Mouse (Mus musculus) heart, adult 10 weeks (tissue): Measurements from ENCODE around the gene Klhdc8b. TPM values are rescaled to one million over a fixed set of nuclear protein-coding genes. Genes with fewer than 3 reads are reported as not detected.

Experiments used
- polyA plus RNA-seq: library from polyadenylated mRNA; stranded (reverse); fragments of 350-450 nt; fragmentation: Illumina TruSeq; extraction: RNeasy Lipid Tissue Mini Kit (QIAGEN cat#74804); gene quantifications from one replicate; pipeline ENCODE4 v1.2.3, GENCODE M21; 2014; ENCODE audit warnings: low read depth, low replicate concordance

Klhdc8b gene
- polyA plus RNA-seq = 18.2 TPM

DNA sequence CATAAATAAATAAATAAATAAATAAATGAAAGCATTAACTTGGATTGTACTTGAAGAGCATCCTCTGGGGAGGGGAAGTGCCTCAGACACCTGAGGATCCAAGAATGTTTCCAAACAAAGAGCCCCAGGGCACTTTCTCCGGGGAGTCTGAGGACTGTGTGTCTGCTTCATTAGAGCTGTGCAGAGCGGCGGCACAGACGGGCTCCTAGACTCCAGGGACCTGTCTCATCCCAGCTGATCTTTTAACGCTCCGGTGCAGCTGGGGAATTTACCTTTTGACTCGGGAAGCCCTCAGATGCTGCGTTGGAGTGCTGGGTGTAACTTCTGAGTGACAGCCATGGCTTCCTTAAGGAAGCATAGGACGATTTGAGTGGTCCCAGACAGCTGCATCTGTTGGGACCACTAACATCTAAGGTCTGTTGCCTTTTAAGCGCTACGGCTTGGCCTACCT, at the start of gene Klhdc8b:
Klhdc8b (minus strand) TSS at position 401 of the 451 bp plus-strand sequence.

GRCm38 (mm10) chr9:108507619-108508434, 46.4 kb upstream of the Klhdc8b start, which contains the start of gene Qars:
Gene Qars, plus strand, starts transcription at chr9:108507706.

DNA sequence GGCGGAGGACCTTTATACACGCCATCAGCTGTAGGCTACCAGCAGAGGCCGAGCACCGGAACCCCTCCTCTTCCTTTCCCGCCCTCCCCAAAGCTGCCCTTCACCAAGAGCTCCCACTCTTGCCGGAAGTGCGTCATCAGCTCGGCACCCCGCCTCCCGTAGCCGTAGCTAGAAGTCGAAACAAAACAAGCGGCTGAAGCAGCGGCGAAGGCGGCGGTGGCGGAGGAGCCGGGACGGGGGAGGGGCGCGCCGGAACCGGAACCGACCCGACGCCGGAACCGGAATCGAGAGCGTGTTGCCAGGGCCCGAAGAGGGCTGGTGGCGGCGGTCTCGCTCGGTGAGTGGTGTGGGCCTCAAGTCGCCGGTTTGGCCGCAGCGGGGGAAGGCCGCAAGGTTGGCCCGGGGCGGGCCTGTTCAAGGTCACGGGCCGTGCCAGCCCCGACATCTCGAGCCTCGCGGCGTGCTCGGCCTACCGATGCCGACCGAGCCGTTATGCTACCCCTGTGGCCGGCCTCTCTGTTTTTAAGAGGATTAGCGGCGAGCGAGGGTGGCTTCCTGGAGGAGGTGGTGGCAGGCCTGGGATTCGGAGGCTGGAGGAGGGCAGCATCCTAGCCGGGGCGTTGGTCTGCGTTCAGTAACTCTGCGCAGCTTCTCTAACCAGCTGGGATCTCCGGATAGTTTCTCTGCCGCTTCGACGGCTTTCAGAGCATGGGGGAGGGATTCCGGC, 29.3 kb upstream of the Klhdc8b start, which contains the start of gene Usp19:
Usp19 (plus strand) TSS at position 44 of the 727 bp plus-strand sequence.

GRCm38 (mm10) chr9:108479721-108480351, 18.5 kb upstream of the Klhdc8b start, which contains the start of gene Lamb2:
Gene Lamb2, plus strand, starts transcription at chr9:108479736.

DNA sequence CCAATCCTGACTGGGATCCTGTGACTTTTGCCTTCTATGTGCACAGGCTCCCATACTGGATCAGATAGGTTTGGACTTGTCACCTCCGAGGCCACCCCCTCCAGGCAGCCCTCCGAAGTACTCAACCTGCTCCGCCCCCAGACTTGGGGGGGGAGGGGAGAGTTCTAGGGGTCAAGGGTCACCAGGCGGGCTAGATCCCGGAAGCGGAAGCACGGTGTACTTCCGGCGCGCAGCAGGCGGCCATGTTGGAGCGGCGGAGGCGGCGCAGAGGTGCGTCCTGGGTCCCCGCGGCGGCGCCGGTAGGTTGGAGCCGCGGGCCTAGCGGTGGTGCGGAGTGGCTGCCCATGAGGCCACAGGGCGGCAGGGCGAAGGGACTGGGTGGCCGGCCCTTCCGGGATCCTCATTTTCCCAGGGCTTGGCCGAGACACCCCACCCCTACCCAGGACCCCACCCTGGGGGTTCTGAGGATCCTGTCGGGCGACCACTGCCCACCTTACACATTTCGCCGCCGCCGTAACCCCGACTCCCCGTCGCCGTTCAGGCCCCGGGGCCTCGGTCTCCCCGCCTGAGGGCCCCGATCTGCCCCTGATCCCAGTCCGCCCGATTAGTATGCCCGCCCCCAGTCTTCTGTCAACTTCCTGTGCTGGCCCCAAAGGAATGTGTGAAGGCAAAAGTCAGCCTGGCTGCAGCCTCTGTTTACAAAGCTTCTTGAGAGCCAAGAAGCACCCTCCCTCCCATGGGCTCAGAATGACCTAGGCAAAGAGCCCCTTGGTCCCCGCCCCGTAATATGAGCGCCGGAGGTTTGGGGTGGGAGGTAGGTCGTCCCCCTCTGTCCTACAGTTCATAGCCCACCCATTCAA, 832 bp downstream of the Klhdc8b start, which contains the start of gene Ccdc71:
Ccdc71 (plus strand) TSS at position 209 of the 860 bp plus-strand sequence.

DNA sequence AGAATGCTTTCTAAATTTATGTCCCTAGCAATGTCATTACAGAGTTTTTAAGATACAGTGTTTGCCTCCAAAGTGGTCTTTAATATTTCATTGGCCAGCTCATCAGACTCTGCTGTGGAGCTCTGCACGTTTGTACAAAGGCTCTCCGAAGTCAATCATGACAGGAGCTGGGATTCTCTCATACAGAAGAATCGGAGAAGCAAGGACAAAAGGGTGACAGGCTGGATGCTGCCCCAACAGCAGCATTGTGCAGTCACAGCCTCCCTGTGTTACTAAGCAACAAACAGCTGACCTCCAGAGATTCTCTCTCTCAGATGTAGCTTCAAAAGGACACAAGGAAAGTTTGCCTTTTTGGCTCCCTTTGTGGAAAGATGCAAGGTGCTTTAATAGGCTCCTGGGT, 25.2 kb downstream of the Klhdc8b start, which contains the start of gene BC048562:
BC048562 (plus strand) TSS at position 301 of the 400 bp plus-strand sequence.

DNA sequence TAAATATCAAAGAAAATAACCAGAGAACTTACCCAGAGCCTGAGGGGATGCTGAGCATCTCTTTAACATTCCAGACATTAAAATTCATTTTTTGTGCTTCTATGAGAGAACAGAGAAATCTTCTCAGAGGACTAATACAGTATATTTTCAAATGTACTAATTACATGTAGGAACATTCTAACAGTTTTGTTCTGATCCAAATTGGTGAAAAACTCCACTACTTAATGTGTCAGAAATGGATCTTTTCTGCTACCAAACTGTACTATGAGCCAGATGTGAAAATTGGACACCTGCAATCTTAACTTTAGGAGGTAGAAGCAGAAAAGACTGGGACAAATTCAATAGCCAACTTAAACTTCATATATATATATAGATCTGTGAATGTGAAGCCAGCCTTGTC, 33.0 kb downstream of the Klhdc8b start, which contains the start of gene Ccdc36:
Ccdc36 (minus strand) TSS at position 101 of the 400 bp plus-strand sequence.

Other genes starting within 250 kb of the Klhdc8b start
- 197 TPM for gene Dag1, start 197.6 kb downstream of the Klhdc8b start, polyA plus RNA-seq
- 25.6 TPM for gene Nicn1, start 171.2 kb downstream of the Klhdc8b start, polyA plus RNA-seq
- gene Amt, start 164.7 kb downstream of the Klhdc8b start, polyA plus RNA-seq = 5.7 TPM
- gene Rhoa, start 155.5 kb downstream of the Klhdc8b start, polyA plus RNA-seq = 213 TPM
- 65.8 TPM for gene Tcta, start 155.4 kb downstream of the Klhdc8b start, polyA plus RNA-seq
- 131 TPM for gene Gpx1, start 122.7 kb downstream of the Klhdc8b start, polyA plus RNA-seq
- 61.1 TPM for gene Usp4, start 113.7 kb downstream of the Klhdc8b start, polyA plus RNA-seq
- 0.86 TPM for gene 1700102P08Rik, start 68.8 kb downstream of the Klhdc8b start, polyA plus RNA-seq
- gene Ccdc36, start 33.1 kb downstream of the Klhdc8b start, polyA plus RNA-seq = not detected
- not detected for gene BC048562, start 25.1 kb downstream of the Klhdc8b start, polyA plus RNA-seq
- 13.9 TPM for gene Ccdc71, start 1.1 kb downstream of the Klhdc8b start, polyA plus RNA-seq
- gene Lamb2, start 18.2 kb upstream of the Klhdc8b start, polyA plus RNA-seq = 225 TPM
- 100 TPM for gene Usp19, start 29.0 kb upstream of the Klhdc8b start, polyA plus RNA-seq
- 78.2 TPM for gene Qars, start 46.1 kb upstream of the Klhdc8b start, polyA plus RNA-seq
- gene Qrich1, start 55.2 kb upstream of the Klhdc8b start, polyA plus RNA-seq = 50.0 TPM
- 66.9 TPM for gene Impdh2, start 98.7 kb upstream of the Klhdc8b start, polyA plus RNA-seq
- gene Ndufaf3, start 105.9 kb upstream of the Klhdc8b start, polyA plus RNA-seq = 41.2 TPM
- 40.3 TPM for gene Dalrd3, start 108.3 kb upstream of the Klhdc8b start, polyA plus RNA-seq
- 15.6 TPM for gene Wdr6, start 117.2 kb upstream of the Klhdc8b start, polyA plus RNA-seq
- gene P4htm, start 136.1 kb upstream of the Klhdc8b start, polyA plus RNA-seq = 17.8 TPM
- 39.2 TPM for gene Arih2, start 187.8 kb upstream of the Klhdc8b start, polyA plus RNA-seq
- gene Slc25a20, start 200.5 kb upstream of the Klhdc8b start, polyA plus RNA-seq = 202 TPM
- gene Prkar2a, start 227.7 kb upstream of the Klhdc8b start, polyA plus RNA-seq = 62.2 TPM